Mouse (Mus musculus) layer of hippocampus, postnatal 36 days (tissue): Measurements from ENCODE around the gene Nr0b2. TPM values are rescaled to one million over a fixed set of nuclear protein-coding genes. Genes with fewer than 3 reads are reported as not detected.
A peak's percentile ranks its signal among the peaks of the same experiment; 100 is the strongest.

Experiments used
- DNase-seq, 2 experiments: peaks; one replicate each; pipeline ENCODE4 v3.0.0; 2022
- total RNA-seq, 2 experiments: library from RNA; stranded (reverse); gene quantifications; 2 replicates each; pipeline ENCODE4 v1.2.3; 2021

The Nr0b2 gene
- total RNA-seq, 2 experiments from 2014 or later = not detected

DNA sequence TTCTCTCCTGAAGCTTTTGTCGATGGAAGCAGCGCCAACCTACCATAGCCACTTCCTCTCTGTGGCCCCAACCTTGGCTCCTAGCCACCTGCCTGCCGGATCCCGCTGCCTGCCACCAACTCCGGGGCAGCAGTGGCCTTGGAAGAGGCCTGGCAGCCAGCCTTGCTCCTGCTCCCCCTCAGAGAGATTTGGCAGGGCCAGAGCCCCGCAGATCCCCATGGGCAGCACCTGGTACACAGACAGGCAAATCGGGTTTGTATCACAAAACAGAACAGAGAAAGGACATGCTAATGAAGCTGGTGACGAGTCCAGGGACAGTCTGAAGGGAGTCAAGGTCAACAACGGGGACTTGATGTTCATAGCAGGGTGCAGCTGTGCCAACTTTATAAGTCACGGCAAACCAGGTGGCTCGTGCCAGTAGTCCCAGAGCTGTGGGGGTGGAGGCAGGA lies 10.0 kb downstream of the Nr0b2 start:
- no peak for DNase-seq

DNA sequence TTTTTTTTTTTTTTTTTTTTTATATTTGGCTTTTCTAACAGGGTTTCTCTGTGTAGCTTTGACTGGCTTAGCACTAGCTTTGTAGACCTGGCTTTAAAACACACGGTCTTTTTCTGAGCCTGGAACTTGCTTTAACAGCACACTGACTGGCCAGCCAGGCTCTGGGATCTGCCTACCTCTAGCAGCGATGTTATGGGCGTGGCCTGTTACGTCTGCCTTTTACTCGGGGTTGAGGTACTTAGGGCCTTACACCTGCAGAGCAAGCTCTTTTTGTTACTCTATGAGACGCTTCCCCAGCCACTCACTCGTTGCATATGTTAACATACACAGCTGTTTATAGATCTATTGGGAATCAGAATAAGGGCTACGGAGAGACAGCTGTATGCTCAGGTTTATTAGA lies 14.1 kb downstream of the Nr0b2 start:
- no peak for DNase-seq

DNA sequence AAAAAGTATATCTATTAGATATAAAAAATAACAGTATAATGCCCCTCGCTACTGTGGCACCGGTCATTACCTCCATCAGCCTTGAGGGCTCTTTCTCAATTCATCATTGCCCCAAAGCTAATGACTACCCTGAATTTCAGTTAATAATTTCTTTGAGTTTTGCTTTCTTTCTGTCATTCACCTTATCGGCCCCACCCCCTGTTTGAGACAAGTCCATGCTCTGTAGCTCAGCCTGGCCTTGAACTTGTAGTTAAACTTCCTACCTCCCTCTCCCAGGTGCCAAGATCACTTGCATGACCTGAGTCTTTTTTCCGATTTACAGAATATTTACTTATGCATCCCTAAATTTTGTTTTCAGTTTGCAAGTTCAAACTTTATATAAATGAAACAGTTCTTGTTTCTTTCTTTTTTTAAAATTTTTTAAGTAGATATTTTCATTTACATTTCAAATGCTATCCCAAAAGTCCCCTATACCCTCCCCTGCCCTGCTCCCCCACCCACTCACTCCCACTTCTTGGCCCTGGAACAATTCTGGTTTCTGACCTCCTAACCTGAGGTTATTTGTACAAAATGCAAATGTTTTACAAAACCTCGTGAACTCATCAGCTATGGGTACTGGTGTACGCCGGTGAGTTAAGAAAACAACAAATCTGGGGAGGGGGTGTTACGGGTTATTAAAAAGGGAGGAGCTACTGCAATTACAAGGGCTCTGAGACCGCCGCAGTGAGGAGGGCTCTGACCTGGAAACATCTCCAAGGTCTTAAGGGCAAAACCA lies 16.3 kb downstream of the Nr0b2 start:
- DNase-seq = no peak

DNA sequence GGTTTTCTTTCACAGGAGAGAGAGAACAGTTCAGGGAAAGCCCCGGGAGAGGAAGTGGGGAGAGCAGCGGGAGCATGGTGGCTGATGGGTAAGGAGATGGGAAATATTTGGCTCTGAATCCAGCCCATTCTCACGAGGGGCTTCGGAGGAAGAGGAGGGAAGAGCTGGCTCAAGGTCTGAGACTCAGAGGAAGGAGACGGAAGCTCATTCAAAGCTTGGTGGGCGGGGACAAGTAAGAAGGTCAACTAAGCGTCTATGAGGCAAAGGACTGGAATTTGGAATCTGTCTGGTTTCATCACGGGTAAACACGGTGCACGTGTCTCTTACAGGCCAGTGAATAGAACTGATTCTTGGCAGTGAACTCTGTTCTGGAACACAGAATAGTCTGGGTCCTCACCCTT lies 16.9 kb downstream of the Nr0b2 start:
- DNase-seq = no peak

DNA sequence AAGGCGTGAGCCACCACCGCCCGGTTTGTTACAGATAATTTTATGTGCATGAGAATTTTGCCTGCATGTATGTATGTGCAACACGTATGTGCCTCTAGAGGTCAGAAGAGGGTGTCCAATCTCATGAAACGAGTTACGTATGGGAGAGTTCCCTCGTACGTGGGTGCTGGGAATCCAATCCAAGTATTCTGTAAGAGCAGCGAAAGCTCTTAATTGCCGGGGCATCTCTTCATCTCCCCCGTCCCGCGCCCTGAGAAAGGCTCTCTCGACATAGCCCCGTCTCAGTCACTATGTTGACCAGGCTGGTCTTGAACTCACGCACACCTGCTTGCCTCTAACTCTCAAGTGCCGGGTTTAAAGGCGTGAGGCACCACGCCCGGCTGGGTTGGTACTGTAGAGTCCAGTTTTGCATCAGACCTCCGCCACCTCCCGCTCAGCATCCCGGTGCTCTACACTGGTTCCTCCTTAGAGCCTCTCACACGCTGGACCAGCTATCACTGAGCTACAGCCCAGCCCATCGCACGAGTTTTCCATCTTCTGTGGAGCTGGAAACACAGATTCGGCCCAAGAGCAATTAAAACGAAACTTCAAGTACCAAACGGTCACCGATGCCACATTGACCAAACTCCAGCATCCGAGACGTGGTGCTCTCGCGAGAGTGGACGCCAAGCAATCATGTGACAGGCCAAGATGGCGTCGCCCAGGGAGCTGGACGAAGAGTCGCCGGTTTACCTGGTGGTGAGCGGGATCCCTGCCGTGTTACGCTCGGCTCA lies 21.1 kb downstream of the Nr0b2 start, which contains the start of gene Gpatch3:
Gene Gpatch3, plus strand, starts transcription at position 676 of the 773 bp plus-strand sequence.
- DNase-seq = peak; percentile 87 to 88

DNA sequence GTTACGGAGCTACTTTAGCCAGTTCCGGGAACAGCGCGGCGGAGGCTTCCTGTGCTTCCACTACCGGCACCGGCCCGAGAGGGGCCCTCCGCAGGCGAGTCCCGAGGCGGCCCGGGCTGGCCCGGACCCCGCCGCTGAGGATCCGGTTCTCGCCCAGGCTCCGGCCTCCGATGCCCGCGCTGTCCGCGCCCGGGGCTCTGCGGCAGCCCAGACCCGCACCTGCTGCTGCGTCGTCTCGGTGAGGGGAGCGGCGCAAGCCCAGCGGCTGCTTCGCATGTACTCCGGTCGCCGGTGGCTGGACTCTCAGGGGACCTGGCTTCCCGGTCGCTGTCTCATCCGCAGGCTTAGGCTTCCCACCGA lies 21.6 kb downstream of the Nr0b2 start:
- no peak for DNase-seq

DNA sequence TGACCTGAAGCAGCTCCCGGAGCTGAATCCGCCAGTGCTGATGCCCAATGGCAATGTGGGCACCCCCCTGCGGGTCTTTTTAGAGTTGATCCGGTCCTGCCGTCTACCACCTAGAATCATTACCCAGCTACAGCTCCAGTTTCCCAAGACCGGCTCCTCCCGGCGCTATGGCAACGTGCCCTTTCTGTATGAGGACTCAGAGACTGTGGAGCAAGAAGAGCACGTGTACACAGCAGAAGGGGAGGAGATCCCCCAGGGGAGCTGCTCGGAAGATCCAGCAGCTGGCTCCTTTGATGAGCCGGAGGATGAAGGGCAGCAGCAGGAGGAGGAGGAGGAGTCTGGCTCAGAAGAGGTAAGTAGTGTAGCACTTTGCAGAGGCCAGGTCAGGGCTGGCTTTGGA lies 24.8 kb downstream of the Nr0b2 start:
- no peak for DNase-seq

DNA sequence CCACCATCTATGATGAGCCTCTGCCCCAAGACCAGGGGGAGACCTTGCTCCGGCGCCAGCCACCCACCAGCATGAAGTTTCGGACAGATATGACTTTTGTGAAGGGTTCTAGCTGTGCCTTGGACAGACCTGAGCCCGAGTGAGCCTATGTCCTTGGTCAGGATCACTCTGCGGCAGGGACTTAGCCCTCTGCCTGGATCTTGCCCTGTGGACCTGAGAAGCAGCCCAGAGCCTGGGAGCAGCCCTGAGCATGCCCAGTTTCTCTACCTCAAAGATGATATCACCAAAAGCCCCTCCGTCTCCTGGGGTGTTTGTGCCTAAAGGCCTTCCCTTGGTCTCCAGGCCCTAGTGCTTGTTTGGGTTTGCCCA lies 30.5 kb downstream of the Nr0b2 start:
- DNase-seq = no peak

DNA sequence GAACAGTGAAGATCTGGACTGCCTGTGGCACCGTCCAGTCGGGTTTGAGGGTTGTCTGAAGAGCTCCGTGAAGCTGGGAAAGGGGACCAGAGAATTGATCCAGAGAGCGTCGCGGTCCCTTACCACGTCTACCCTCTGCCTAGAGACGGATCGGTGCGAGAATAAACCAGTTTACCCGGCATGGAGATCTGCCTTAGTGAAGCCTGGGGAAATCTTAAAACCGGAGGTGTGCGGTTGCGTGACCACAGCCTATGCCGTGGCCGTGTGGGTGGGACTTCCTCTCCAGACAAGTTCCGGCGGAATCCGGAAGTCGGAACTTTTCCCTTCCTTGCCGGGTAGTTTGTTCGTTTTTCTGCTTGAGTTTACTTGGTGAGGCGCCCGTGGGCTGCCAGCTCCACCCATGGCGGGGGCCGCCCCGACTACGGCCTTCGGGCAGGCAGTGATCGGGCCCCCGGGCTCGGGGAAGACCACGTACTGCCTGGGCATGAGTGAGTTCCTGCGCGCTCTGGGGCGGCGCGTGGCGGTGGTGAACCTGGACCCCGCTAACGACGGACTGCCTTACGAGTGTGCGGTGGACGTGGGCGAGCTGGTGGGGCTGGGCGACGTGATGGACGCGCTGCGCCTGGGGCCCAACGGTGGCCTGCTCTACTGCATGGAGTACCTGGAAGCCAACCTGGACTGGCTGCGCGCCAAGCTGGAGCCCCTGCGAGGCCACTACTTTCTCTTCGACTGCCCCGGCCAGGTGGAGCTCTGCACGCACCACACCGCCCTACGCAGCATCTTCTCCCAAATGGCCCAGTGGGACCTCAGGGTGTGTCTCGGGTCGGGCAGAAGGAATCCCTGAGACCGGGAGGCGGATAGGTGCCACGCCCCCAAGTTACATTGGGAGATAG lies 31.1 kb downstream of the Nr0b2 start, which contains the start of gene Gpn2:
Gene Gpn2, plus strand, starts transcription at position 304 of the 893 bp plus-strand sequence.
- peak; percentile 81 for DNase-seq

DNA sequence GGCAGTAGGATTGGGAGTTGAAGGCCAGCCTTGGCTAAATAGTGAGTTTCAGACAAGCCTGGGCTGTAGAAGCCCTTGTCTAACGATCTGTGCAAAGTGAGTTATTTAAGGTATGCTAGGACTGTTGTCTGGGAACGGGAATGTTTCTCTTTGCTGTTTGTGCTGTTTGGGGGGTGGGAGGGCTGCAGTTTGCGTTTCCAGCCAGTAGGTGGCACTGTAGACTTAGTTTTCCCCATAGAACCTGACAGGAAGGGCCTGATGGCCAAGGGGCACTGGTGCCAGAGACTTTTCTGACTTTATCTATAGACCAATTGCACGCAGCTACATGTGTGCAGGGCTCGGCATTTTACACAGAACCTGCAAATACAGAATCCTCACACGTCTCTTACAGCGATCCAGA lies 39.4 kb downstream of the Nr0b2 start:
- DNase-seq = peak; percentile 55 to 56

DNA sequence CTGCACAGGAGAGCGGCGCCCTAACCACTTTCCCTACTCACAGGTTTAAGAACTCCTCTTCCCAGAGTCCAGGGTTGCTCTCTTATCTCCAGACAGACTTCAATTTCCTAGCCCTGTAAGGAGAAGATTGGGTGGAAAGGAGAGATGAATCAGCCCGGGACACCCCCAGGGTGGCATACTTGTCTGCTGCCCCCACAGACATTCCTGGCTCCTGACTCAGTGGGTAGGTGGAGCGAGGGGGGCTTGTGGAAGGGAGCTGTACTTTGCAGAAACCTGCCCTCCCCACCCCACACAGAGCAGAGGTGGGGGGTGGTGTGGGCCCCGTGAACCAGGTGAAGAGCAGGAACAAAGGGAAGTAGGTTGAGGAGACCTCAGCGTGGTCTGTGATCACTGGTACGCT lies 42.4 kb downstream of the Nr0b2 start:
- no peak for DNase-seq

DNA sequence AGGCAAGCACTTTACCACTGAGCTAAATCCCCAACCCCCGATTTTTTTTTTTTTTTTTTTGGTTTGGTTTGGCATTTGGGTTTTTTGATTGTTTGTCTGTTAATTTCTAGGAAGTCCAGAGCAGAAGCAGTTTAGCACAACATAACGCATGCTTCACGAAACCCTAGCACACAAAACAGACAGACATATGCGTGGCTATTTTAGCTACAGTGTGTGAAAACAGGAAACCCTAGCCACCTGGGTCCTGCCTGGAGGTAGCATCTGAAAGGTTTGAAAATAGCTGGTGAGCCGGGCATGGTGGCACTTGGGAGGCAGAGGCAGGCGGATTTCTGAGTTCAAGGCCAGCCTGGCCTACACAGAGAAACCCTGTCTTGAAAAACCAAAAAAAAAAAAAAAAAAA lies 42.9 kb downstream of the Nr0b2 start:
- DNase-seq = no peak

DNA sequence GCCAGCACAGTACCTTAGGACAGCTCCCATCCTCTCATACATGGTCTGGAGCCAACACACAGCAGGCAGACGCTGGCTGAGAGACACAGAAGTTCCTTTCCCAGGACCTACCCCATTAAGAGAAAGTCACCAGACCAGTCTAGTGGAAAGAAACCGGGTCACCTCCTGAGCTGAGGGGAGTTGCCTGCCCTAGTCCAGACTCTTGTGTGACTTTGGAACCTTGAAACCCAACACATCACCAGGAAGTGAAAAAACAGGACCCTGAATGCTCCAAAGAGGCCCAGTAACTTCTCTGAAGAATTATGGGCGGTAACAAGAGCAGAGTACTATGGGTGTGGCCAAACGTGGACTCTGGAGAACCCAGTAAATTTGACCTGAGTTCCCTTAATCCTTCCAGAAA lies 45.4 kb downstream of the Nr0b2 start:
- DNase-seq = no peak

DNA sequence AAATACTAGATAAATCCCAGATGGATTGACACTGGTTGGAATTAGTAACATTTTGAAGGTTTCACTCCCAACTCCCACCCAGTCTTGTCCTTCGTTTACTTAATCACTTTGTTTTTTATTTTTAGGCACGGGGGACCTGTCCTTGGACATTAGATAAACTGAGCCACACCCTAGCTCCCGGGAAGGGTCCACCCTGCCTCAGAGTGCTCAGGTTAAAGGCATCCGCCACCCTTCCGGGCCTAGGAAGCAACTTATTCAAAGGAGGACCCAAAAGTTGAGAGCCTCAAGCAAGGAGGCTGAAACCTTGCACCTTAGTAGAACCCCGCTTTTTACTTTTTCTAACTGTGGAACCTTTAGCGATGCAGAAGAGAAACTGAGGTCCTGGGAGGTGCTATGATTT lies 45.9 kb downstream of the Nr0b2 start:
- no peak for DNase-seq

DNA sequence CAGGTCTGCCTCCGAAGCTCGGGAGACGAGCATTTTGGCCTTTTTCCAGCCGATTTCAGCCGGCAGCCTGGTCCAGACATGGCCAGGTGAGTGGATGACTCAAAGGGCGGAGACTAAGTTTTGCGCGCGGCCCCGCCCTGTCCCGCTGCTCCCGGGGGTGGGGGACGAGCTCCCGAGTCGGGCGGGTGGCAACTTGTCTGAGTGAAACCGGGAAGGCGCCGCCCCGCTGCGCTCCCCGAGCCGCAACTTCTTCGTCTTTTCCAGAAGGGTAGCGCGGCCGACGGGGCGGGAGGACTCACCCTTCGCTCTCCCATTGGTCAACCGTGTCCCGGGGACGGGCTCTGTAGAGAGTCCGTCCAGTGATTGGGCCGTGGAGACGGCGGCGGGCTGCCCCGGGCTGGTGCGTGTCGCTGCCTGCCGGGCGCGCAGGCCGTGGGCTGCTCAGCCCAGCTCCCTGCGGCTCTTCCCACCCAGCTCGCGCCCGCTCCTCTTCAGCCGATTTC lies 46.4 kb downstream of the Nr0b2 start:
- DNase-seq = peak; percentile 71 to 74

DNA sequence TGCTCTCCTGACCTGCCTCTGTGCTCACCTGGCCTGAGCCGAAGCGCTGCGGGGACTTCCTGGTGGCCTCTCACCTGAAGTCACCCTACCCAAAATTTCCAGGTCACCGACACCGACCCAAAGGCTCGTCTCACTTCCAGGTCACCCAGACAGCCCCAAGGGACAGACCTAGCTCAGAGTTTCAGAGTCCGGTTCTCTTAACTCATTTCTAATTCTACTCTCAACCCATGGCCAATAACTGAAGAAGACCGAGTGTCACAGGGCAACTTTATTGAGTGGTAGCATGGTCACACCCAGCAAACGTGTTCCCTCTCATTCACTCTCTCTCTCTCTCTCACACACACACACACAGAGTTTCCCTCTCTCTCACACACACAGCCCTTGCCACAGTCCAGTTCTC lies 47.1 kb downstream of the Nr0b2 start:
- no peak for DNase-seq

DNA sequence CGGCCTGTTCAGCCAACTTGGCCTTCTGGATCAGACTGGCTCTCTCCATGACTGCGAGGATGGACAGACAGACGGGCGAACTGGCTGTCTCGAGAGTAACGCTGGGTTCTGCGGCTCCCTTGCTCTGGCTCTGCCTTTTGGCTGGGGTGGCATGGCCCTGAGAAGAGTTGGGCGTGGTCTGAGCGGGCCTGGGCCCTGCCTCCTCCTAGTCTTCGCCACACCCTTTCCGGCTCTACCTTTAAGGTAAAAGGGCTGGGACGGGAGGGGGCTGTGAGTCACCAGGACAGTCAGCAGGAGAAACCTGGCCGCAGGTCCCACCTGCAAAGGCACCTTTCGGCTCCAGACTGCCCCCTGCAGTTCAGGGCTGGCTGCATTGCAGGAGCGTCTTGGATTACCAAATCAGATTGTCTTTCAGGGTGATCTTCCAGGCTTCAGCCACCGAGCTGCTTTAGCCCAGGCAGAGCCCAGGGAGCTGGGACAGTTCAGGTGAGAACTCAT lies 48.6 kb downstream of the Nr0b2 start, which contains the start of gene Sfn:
Gene Sfn, minus strand, starts transcription at position 448 of the 498 bp plus-strand sequence.
- DNase-seq = no peak

DNA sequence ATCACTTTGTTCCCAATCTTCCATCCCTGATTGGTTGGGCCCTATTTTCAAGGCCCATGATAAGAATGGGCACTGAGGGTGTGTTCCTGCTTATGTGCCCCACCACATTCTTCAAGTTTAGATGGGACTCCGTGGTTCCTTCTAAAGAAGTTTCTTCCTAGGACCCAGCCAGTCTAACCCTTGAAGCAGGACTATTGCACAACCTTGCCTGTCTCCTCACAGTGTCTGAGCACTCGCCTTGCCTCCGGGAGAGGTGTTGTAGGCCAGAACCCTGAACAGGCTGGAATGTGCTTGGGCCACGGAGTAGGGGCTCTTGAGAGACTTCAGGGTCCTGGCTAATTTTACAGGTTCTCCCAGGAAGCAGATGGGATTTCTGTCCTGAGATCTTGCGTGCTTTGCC lies 49.9 kb downstream of the Nr0b2 start:
- DNase-seq = no peak

DNA sequence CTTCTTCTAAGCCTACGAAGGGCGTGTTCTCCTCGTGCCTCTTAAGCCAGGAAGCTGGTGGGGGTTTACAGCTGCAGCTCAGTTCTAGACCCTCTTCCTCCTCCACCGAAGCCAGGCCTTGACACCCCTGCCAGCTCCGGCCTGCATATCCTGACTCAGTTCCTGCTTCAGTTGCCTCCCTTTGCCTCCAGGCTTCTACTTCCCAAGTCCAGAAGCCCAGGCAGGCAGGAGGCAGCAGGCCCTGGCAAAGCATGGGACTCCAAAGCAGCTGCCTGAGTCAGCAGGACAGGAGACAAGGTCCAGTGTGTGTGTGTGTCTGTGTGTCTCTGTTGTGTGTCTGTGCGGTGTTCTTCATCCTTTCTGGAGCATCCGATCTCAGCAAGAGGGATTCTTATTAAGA lies 51.0 kb downstream of the Nr0b2 start:
- no peak for DNase-seq

DNA sequence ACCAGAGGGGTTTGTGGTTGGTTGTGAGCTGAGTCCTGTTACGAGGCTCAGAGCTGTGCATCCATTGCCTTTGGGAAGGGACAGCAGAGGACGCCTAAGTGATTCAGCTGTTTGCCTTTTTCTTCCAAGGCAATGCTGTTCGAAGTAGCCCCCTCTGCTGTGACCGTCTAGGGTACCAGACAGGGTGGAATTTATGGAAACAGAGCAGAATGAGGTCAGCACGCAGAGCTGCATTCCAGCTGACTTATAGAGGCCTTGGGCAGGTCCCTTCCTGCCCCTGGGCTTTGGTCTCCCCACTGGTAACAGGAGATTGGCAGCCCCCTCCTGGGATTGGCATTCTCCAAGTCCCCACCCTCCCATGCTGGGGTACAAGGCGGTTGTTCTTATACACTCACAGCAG lies 51.7 kb downstream of the Nr0b2 start:
- no peak for DNase-seq

DNA sequence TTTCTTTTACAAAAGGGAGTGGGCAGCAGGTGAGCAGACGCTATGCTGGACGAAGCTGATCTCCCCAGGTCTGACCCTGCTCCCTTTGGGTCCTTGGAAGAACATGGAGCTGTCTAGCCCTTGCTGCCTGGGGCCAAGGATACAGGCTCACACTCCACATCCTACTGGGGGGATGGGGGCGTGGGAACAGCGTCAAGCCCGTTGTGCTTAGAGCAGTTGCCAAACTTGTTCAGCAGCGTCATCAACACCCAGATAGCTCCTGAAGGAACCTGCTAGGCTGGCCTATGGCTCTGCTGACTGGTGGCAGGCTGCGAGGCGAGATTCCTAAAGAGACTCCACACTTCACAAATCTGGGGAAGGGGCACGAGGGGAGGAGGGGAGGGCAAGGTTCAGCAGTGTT lies 52.2 kb downstream of the Nr0b2 start:
- DNase-seq = no peak
